Mouse (Mus musculus) embryonic fibroblast, embryonic 13.5 days (primary cell): ENCODE measurements at regions not wholly inside any gene's neighbourhood (a gene's known extent, or its start where the extent isn't known, plus 50 kb on each side); places are given as distances from the start of the nearest gene placed in this dataset.

Experiments
- CTCF ChIP-seq: IDR thresholded peaks from 2 replicates; pipeline ENCODE4 v1.5.1; 2011; ENCODE audit warnings: mild to moderate bottlenecking, control low read depth, low read length, moderate library complexity, borderline replicate concordance; ENCODE audit not compliant: insufficient read depth
- POLR2A ChIP-seq: IDR thresholded peaks from 2 replicates; pipeline ENCODE4 v1.6.1; 2011; ENCODE audit warnings: low read depth, mild to moderate bottlenecking, control low read depth, low read length, moderate library complexity

- no peak for TF ChIP-seq CTCF
- TF ChIP-seq POLR2A: no peak
Measured at GRCm38 (mm10) chr4:83956252-83956904, 431.0 kb downstream of the Ccdc171 start.
